Mouse (Mus musculus) stomach, embryonic 15.5 days (tissue): Measurements from ENCODE around the gene Pdpk1. TPM values are rescaled to one million over a fixed set of nuclear protein-coding genes. Genes with fewer than 3 reads are reported as not detected.

Source experiments
- ATAC-seq: fragments of 200-750 bp; cut with Nextera tagmentation; 2 replicates; pipeline ENCODE4 v1.8.0; 2017; ENCODE audit warnings: low read depth, moderate number of reproducible peaks, moderate TSS enrichment; ENCODE audit not compliant: insufficient read depth, low FRiP score
- H3K27ac ChIP-seq: fragments of 300-500 bp; sonication (generic); 2 replicates; pipeline ENCODE4 v1.5.1; 2015; ENCODE audit warnings: mild to moderate bottlenecking, inconsistent platforms
- H3K27me3 ChIP-seq: fragments of 300-500 bp; sonication (generic); replicated peaks from 2 replicates; pipeline ENCODE4 v1.6.1; 2015; ENCODE audit warnings: inconsistent platforms
- H3K36me3 ChIP-seq: fragments of 300-500 bp; sonication (generic); 2 replicates; pipeline ENCODE4 v1.6.1; 2015; ENCODE audit warnings: inconsistent platforms
- H3K4me1 ChIP-seq: fragments of 300-500 bp; sonication (generic); 2 replicates; pipeline ENCODE4 v1.6.1; 2015; ENCODE audit warnings: inconsistent platforms
- H3K4me2 ChIP-seq: fragments of 300-500 bp; sonication (generic); 2 replicates; pipeline ENCODE4 v1.6.1; 2015; ENCODE audit warnings: mild to moderate bottlenecking, inconsistent platforms
- H3K4me3 ChIP-seq: fragments of 300-500 bp; sonication (generic); replicated peaks from 2 replicates; pipeline ENCODE4 v1.5.1; 2015; ENCODE audit warnings: inconsistent platforms
- H3K9ac ChIP-seq: fragments of 300-500 bp; sonication (generic); 2 replicates; pipeline ENCODE4 v1.6.1; 2015; ENCODE audit warnings: inconsistent platforms
- H3K9me3 ChIP-seq: fragments of 300-500 bp; sonication (generic); 2 replicates; pipeline ENCODE4 v1.6.1; 2016; ENCODE audit warnings: inconsistent platforms
- WGBS: fragments of 180-500 bp; shearing (Covaris S2); methylation state at CpG from one replicate; pipeline ENCODE4 v1.1.7; 2015; 5-methylcytosine and 5-hydroxymethylcytosine counted together
- polyA plus RNA-seq: library from polyadenylated mRNA; unstranded; fragments of >200 nt; fragmentation: Nextera tagmentation; extraction: Ambion mirVana; gene quantifications from 2 replicates; pipeline ENCODE4 v1.2.1, GENCODE M21; 2015

Pdpk1 gene
- polyA plus RNA-seq, 1 experiment from 2014 or later = 36.1 TPM

- WGBS = 94% methylated on average over 14 of the region's 14 CpGs
- H3K4me2 ChIP-seq = no peak overlapping the region
- H3K27ac ChIP-seq = no peak overlapping the region
- H3K36me3 ChIP-seq = peaks cover 59% of the 10 kb centered on the region
- H3K9me3 ChIP-seq = no peaks in the 10 kb centered on the region
- no peak for ATAC-seq
- H3K4me1 ChIP-seq = no peaks in the 10 kb centered on the region
- H3K4me3 ChIP-seq = no peak overlapping the region
- no peak overlapping the region for H3K9ac ChIP-seq
- no peaks in the 10 kb centered on the region for H3K27me3 ChIP-seq
Observed at GRCm38 (mm10) chr17:24056636-24057625, 93.8 kb downstream of the Pdpk1 start.

- Histone ChIP-seq H3K9me3 (no peaks in the 10 kb centered on the region), H3K27me3 (no peaks in the 10 kb centered on the region), H3K4me3 (no peak overlapping the region), H3K27ac (no peak overlapping the region), H3K4me2 (no peak overlapping the region), H3K36me3 (peaks cover 49% of the 10 kb centered on the region), H3K4me1 (no peaks in the 10 kb centered on the region), H3K9ac (no peak overlapping the region)
- 87% methylated on average over 8 of the region's 8 CpGs for WGBS
- no peak for ATAC-seq
Observed at GRCm38 (mm10) chr17:24049008-24049407, 101.7 kb downstream of the Pdpk1 start.

- no peak overlapping the region for H3K27ac ChIP-seq
Observed at GRCm38 (mm10) chr17:24048053-24048452, 102.7 kb downstream of the Pdpk1 start.

GRCm38 (mm10) chr17:24046026-24046425 is 104.7 kb downstream of the Pdpk1 start:
- 37% methylated on average over 5 of the region's 5 CpGs for WGBS
- H3K4me1 ChIP-seq = no peaks in the 10 kb centered on the region
- H3K9ac ChIP-seq = no peak overlapping the region
- ATAC-seq = no peak
- no peaks in the 10 kb centered on the region for H3K9me3 ChIP-seq
- no peak overlapping the region for H3K4me3 ChIP-seq
- peaks cover 31% of the 10 kb centered on the region for H3K36me3 ChIP-seq
- no peaks in the 10 kb centered on the region for H3K27me3 ChIP-seq
- no peak overlapping the region for H3K27ac ChIP-seq
- no peak overlapping the region for H3K4me2 ChIP-seq

More at GRCm38 (mm10) chr17:24048053-24048452, 102.7 kb downstream of the Pdpk1 start:
- peak overlapping the region; percentile 4; the same call in 1 of the 2 replicates for H3K9ac ChIP-seq
- H3K9me3 ChIP-seq = no peaks in the 10 kb centered on the region
- peaks cover 45% of the 10 kb centered on the region for H3K36me3 ChIP-seq
- no peak overlapping the region for H3K4me2 ChIP-seq
- H3K27me3 ChIP-seq = no peaks in the 10 kb centered on the region
- WGBS = 75% methylated on average over 5 of the region's 5 CpGs
- no peak overlapping the region for H3K4me3 ChIP-seq
- no peaks in the 10 kb centered on the region for H3K4me1 ChIP-seq
- no peak for ATAC-seq

- Histone ChIP-seq H3K27me3 (no peaks in the 10 kb centered on the region), H3K9me3 (no peaks in the 10 kb centered on the region), H3K36me3 (peaks cover 27% of the 10 kb centered on the region), H3K4me2 (no peak overlapping the region), H3K27ac (no peak overlapping the region), H3K4me3 (no peak overlapping the region), H3K4me1 (no peaks in the 10 kb centered on the region), H3K9ac (no peak overlapping the region)
- ATAC-seq = no peak
- WGBS = 73% methylated on average over 10 of the region's 10 CpGs
Observed at GRCm38 (mm10) chr17:24045608-24046007, 105.1 kb downstream of the Pdpk1 start.

GRCm38 (mm10) chr17:24044482-24044881 is 106.2 kb downstream of the Pdpk1 start:
- Histone ChIP-seq H3K4me2 (no peak overlapping the region), H3K9me3 (no peaks in the 10 kb centered on the region), H3K4me3 (no peak overlapping the region), H3K27me3 (no peaks in the 10 kb centered on the region), H3K9ac (no peak overlapping the region), H3K27ac (no peak overlapping the region), H3K36me3 (peaks cover 23% of the 10 kb centered on the region), H3K4me1 (no peaks in the 10 kb centered on the region)
- WGBS = 57% methylated on average over 5 of the region's 5 CpGs
- no peak for ATAC-seq

GRCm38 (mm10) chr17:24037844-24038243 is 112.9 kb downstream of the Pdpk1 start, which contains the start of gene Prss27:
Gene Prss27 (plus strand): TSS chr17:24038144.
- Histone ChIP-seq H3K27ac (no peak within 1 kb of the TSS), H3K4me2 (no peak within 1 kb of the TSS), H3K4me3 (no peak within 1 kb of the TSS), H3K4me1 (no peaks in the 10 kb centered on the region; the same call in 1 of the 2 replicates), H3K27me3 (no peaks in the 10 kb centered on the region), H3K9me3 (no peaks in the 10 kb centered on the region), H3K36me3 (no peaks in the 10 kb centered on the region), H3K9ac (no peak within 1 kb of the TSS)
- WGBS = 64% methylated on average over 4 of the region's 4 CpGs
- no peak for ATAC-seq

- H3K4me1 ChIP-seq = no peaks in the 10 kb centered on the region; the same call in 1 of the 2 replicates
- no peaks in the 10 kb centered on the region for H3K9me3 ChIP-seq
- H3K9ac ChIP-seq = no peak overlapping the region
- no peaks in the 10 kb centered on the region for H3K27me3 ChIP-seq
- no peak overlapping the region for H3K4me3 ChIP-seq
- H3K4me2 ChIP-seq = no peak overlapping the region
- 71% methylated on average over 13 of the region's 13 CpGs for WGBS
- no peak overlapping the region for H3K27ac ChIP-seq
- ATAC-seq = peak; percentile 64
- no peaks in the 10 kb centered on the region for H3K36me3 ChIP-seq
Observed at GRCm38 (mm10) chr17:24037360-24037759, 113.4 kb downstream of the Pdpk1 start.

GRCm38 (mm10) chr17:24036954-24037353 is 113.8 kb downstream of the Pdpk1 start:
- ATAC-seq = no peak
- no peak overlapping the region for H3K9ac ChIP-seq
- H3K4me1 ChIP-seq = no peaks in the 10 kb centered on the region; the same call in 1 of the 2 replicates
- no peaks in the 10 kb centered on the region for H3K36me3 ChIP-seq
- H3K9me3 ChIP-seq = no peaks in the 10 kb centered on the region
- H3K4me3 ChIP-seq = no peak overlapping the region
- H3K4me2 ChIP-seq = no peak overlapping the region
- no peaks in the 10 kb centered on the region for H3K27me3 ChIP-seq
- WGBS = 68% methylated on average over 6 of the region's 6 CpGs
- no peak overlapping the region for H3K27ac ChIP-seq

- Histone ChIP-seq H3K9ac (no peak overlapping the region), H3K27ac (no peak overlapping the region), H3K4me2 (no peak overlapping the region), H3K27me3 (no peaks in the 10 kb centered on the region), H3K4me1 (no peaks in the 10 kb centered on the region; the same call in 1 of the 2 replicates), H3K4me3 (no peak overlapping the region), H3K9me3 (no peaks in the 10 kb centered on the region), H3K36me3 (no peaks in the 10 kb centered on the region)
- ATAC-seq = no peak
- WGBS = 60% methylated on average over 7 of the region's 7 CpGs
Observed at GRCm38 (mm10) chr17:24035087-24035486, 115.6 kb downstream of the Pdpk1 start.

GRCm38 (mm10) chr17:24030551-24030950 is 120.2 kb downstream of the Pdpk1 start:
- no peaks in the 10 kb centered on the region for H3K36me3 ChIP-seq
- ATAC-seq = no peak
- H3K9me3 ChIP-seq = no peaks in the 10 kb centered on the region
- H3K9ac ChIP-seq = no peak overlapping the region
- H3K4me1 ChIP-seq = no peaks in the 10 kb centered on the region
- H3K4me2 ChIP-seq = no peak overlapping the region
- H3K4me3 ChIP-seq = no peak overlapping the region
- 71% methylated on average over 4 of the region's 22 CpGs for WGBS
- no peaks in the 10 kb centered on the region for H3K27me3 ChIP-seq
- no peak overlapping the region for H3K27ac ChIP-seq

- no peak for ATAC-seq
- Histone ChIP-seq H3K4me3 (no peak overlapping the region), H3K36me3 (no peaks in the 10 kb centered on the region), H3K9ac (no peak overlapping the region), H3K4me1 (no peaks in the 10 kb centered on the region), H3K27me3 (no peaks in the 10 kb centered on the region), H3K9me3 (no peaks in the 10 kb centered on the region), H3K4me2 (no peak overlapping the region), H3K27ac (no peak overlapping the region)
- 77% methylated on average over 7 of the region's 7 CpGs for WGBS
Observed at GRCm38 (mm10) chr17:24029477-24029876, 121.2 kb downstream of the Pdpk1 start.
